Mouse (Mus musculus): Measurements from ENCODE around the gene Phf2. TPM values are rescaled to one million over a fixed set of nuclear protein-coding genes. Genes with fewer than 3 reads are reported as not detected.
A peak's percentile ranks its signal among the peaks of the same experiment; 100 is the strongest.

Gene Phf2
- polyA plus RNA-seq, 1 experiment from 2014 or later: 1.6 TPM

GRCm38 (mm10) chr13:48807481-48808031 lies 63.4 kb downstream of the Phf2 start:
- H3K4me1 ChIP-seq (ENCODE audit: insufficient read depth): no peaks in the 10 kb centered on the region
- ATAC-seq (no peak), DNase-seq (peak; percentile 60)
- H3K36me3 ChIP-seq (replicated peaks; ENCODE audit: insufficient read depth, low read length): peaks cover 42% of the 10 kb centered on the region
- H3K4me2 ChIP-seq (ENCODE audit: low read depth, low read length): no peak overlapping the region
- no peaks in the 10 kb centered on the region for H3K27me3 ChIP-seq (ENCODE audit: insufficient read depth, low read length)
- H3K4me3 ChIP-seq (ENCODE audit: low read depth, low read length): no peak overlapping the region
- no peaks in the 10 kb centered on the region for H3K9me3 ChIP-seq (ENCODE audit: low read length)
- no peak overlapping the region for H3K9ac ChIP-seq (replicated peaks)
- TF ChIP-seq CTCF (IDR thresholded peaks at IDR 0.05; ENCODE audit: low read depth) (peak; percentile 81), EP300 (IDR thresholded peaks at IDR 0.05; ENCODE audit: low read depth) (no peak)
- H3K27ac ChIP-seq (ENCODE audit: low read depth): no peak overlapping the region
- WGBS (ENCODE audit: insufficient replicate concordance): 72% methylated on average over 5 of the region's 5 CpGs

GRCm38 (mm10) chr13:48802181-48802580 lies 68.7 kb downstream of the Phf2 start:
- ATAC-seq: no peak
- H3K4me1 ChIP-seq (ENCODE audit: insufficient read depth): no peaks in the 10 kb centered on the region
- H3K9ac ChIP-seq (replicated peaks): no peak overlapping the region
- H3K4me3 ChIP-seq (ENCODE audit: low read depth, low read length): no peak overlapping the region
- 80% methylated on average over 15 of the region's 15 CpGs for WGBS (ENCODE audit: insufficient replicate concordance)
- no peak for DNase-seq
- TF ChIP-seq EP300 (IDR thresholded peaks at IDR 0.05; ENCODE audit: low read depth): no peak
- no peak for TF ChIP-seq CTCF (IDR thresholded peaks at IDR 0.05; ENCODE audit: low read depth)
- no peak overlapping the region for H3K4me2 ChIP-seq (ENCODE audit: low read depth, low read length)
- H3K36me3 ChIP-seq (replicated peaks; ENCODE audit: insufficient read depth, low read length): peaks cover 40% of the 10 kb centered on the region
- H3K9me3 ChIP-seq (ENCODE audit: low read length): no peaks in the 10 kb centered on the region
- no peak overlapping the region for H3K27ac ChIP-seq (ENCODE audit: low read depth)
- no peaks in the 10 kb centered on the region for H3K27me3 ChIP-seq (ENCODE audit: insufficient read depth, low read length)

GRCm38 (mm10) chr13:48800850-48801546 lies 69.9 kb downstream of the Phf2 start:
- DNase-seq (peak; percentile 75), ATAC-seq (peak; percentile 38)
- H3K27me3 ChIP-seq (ENCODE audit: insufficient read depth, low read length): no peaks in the 10 kb centered on the region
- H3K4me2 ChIP-seq (ENCODE audit: low read depth, low read length): no peak overlapping the region
- H3K4me1 ChIP-seq (ENCODE audit: insufficient read depth): no peaks in the 10 kb centered on the region
- no peak overlapping the region for H3K9ac ChIP-seq (replicated peaks)
- H3K27ac ChIP-seq (ENCODE audit: low read depth): no peak overlapping the region
- 28% methylated on average over 11 of the region's 11 CpGs for WGBS (ENCODE audit: insufficient replicate concordance)
- TF ChIP-seq EP300 (IDR thresholded peaks at IDR 0.05; ENCODE audit: low read depth): no peak
- TF ChIP-seq CTCF (IDR thresholded peaks at IDR 0.05; ENCODE audit: low read depth): peak; percentile 88
- no peaks in the 10 kb centered on the region for H3K9me3 ChIP-seq (ENCODE audit: low read length)
- peaks cover 29% of the 10 kb centered on the region for H3K36me3 ChIP-seq (replicated peaks; ENCODE audit: insufficient read depth, low read length)
- no peak overlapping the region for H3K4me3 ChIP-seq (ENCODE audit: low read depth, low read length)

GRCm38 (mm10) chr13:48798256-48798771 lies 72.6 kb downstream of the Phf2 start:
- no peak overlapping the region for H3K4me3 ChIP-seq (ENCODE audit: low read depth, low read length)
- H3K4me1 ChIP-seq (ENCODE audit: insufficient read depth): no peaks in the 10 kb centered on the region
- no peak for ATAC-seq
- H3K27ac ChIP-seq (ENCODE audit: low read depth): no peak overlapping the region
- WGBS (ENCODE audit: insufficient replicate concordance): 63% methylated on average over 14 of the region's 14 CpGs
- H3K36me3 ChIP-seq (replicated peaks; ENCODE audit: insufficient read depth, low read length): peaks cover 12% of the 10 kb centered on the region
- no peak overlapping the region for H3K9ac ChIP-seq (replicated peaks)
- no peak for TF ChIP-seq CTCF (IDR thresholded peaks at IDR 0.05; ENCODE audit: low read depth)
- TF ChIP-seq EP300 (IDR thresholded peaks at IDR 0.05; ENCODE audit: low read depth): no peak
- H3K9me3 ChIP-seq (ENCODE audit: low read length): peaks cover 2% of the 10 kb centered on the region; the same call in 1 of the 2 replicates
- H3K4me2 ChIP-seq (ENCODE audit: low read depth, low read length): no peak overlapping the region
- H3K27me3 ChIP-seq (ENCODE audit: insufficient read depth, low read length): no peaks in the 10 kb centered on the region
- DNase-seq: no peak

GRCm38 (mm10) chr13:48796906-48797305 lies 74.0 kb downstream of the Phf2 start:
- H3K9ac ChIP-seq (replicated peaks): no peak overlapping the region
- no peak for ATAC-seq
- peaks cover 2% of the 10 kb centered on the region; the same call in 1 of the 2 replicates for H3K9me3 ChIP-seq (ENCODE audit: low read length)
- H3K4me2 ChIP-seq (ENCODE audit: low read depth, low read length): no peak overlapping the region
- no peak for TF ChIP-seq EP300 (IDR thresholded peaks at IDR 0.05; ENCODE audit: low read depth)
- no peak for TF ChIP-seq CTCF (IDR thresholded peaks at IDR 0.05; ENCODE audit: low read depth)
- WGBS (ENCODE audit: insufficient replicate concordance): 66% methylated on average over 11 of the region's 11 CpGs
- peaks cover 4% of the 10 kb centered on the region for H3K36me3 ChIP-seq (replicated peaks; ENCODE audit: insufficient read depth, low read length)
- no peaks in the 10 kb centered on the region for H3K4me1 ChIP-seq (ENCODE audit: insufficient read depth)
- no peak for DNase-seq
- no peak overlapping the region for H3K27ac ChIP-seq (ENCODE audit: low read depth)
- no peak overlapping the region for H3K4me3 ChIP-seq (ENCODE audit: low read depth, low read length)
- H3K27me3 ChIP-seq (ENCODE audit: insufficient read depth, low read length): no peaks in the 10 kb centered on the region

- ATAC-seq (no peak), DNase-seq (no peak)
- Histone ChIP-seq H3K9ac (replicated peaks) (no peak overlapping the region), H3K4me2 (ENCODE audit: low read depth, low read length) (no peak overlapping the region), H3K4me3 (ENCODE audit: low read depth, low read length) (no peak overlapping the region), H3K36me3 (replicated peaks; ENCODE audit: insufficient read depth, low read length) (no peaks in the 10 kb centered on the region), H3K27ac (ENCODE audit: low read depth) (no peak overlapping the region), H3K27me3 (ENCODE audit: insufficient read depth, low read length) (no peaks in the 10 kb centered on the region), H3K4me1 (ENCODE audit: insufficient read depth) (no peaks in the 10 kb centered on the region), H3K9me3 (ENCODE audit: low read length) (peaks cover 2% of the 10 kb centered on the region; the same call in 1 of the 2 replicates)
- 69% methylated on average over 6 of the region's 6 CpGs for WGBS (ENCODE audit: insufficient replicate concordance)
- TF ChIP-seq EP300 (IDR thresholded peaks at IDR 0.05; ENCODE audit: low read depth) (no peak), CTCF (IDR thresholded peaks at IDR 0.05; ENCODE audit: low read depth) (no peak)
Measured at GRCm38 (mm10) chr13:48795711-48796110, 75.2 kb downstream of the Phf2 start.
